Mouse (Mus musculus) forebrain, embryonic 10.5 days (tissue): ENCODE measurements around the gene Spag9. TPM values are rescaled to one million over a fixed set of nuclear protein-coding genes. Genes with fewer than 3 reads are reported as not detected.

Experiments used
- DNase-seq: peaks from one replicate; pipeline ENCODE4 v3.0.0-alpha.2; 2017; ENCODE audit warnings: low spot score; ENCODE audit errors: extremely low spot score
- H3K27ac ChIP-seq: fragments of 300-500 bp; sonication (generic); 2 replicates; pipeline ENCODE4 v1.5.1; 2016; ENCODE audit warnings: mild to moderate bottlenecking
- H3K27me3 ChIP-seq: fragments of 300-500 bp; sonication (generic); 2 replicates; pipeline ENCODE4 v1.6.1; 2016; ENCODE audit warnings: mild to moderate bottlenecking; ENCODE audit not compliant: poor library complexity, severe bottlenecking
- H3K36me3 ChIP-seq: fragments of 300-500 bp; sonication (generic); replicated peaks from 2 replicates; pipeline ENCODE4 v1.6.1; 2016; ENCODE audit warnings: mild to moderate bottlenecking, moderate library complexity
- H3K4me1 ChIP-seq: fragments of 300-500 bp; sonication (generic); 2 replicates; pipeline ENCODE4 v1.6.1; 2016
- H3K4me3 ChIP-seq: fragments of 300-500 bp; sonication (generic); 2 replicates; pipeline ENCODE4 v1.5.1; 2016; ENCODE audit warnings: mild to moderate bottlenecking, moderate library complexity
- H3K9me3 ChIP-seq: fragments of 300-500 bp; sonication (generic); 2 replicates; pipeline ENCODE4 v1.6.1; 2016; ENCODE audit warnings: mild to moderate bottlenecking, moderate library complexity
- WGBS: fragments of 180-500 bp; shearing (Covaris S2); methylation state at CpG from one replicate; pipeline ENCODE4 v1.1.7; 2016; 5-methylcytosine and 5-hydroxymethylcytosine counted together
- polyA plus RNA-seq: library from polyadenylated mRNA; unstranded; fragments of >200 nt; fragmentation: Nextera tagmentation; extraction: Ambion mirVana; gene quantifications from 2 replicates; pipeline ENCODE4 v1.2.1, GENCODE M21; 2016

Spag9 gene
- 51.3 and 51.5 TPM in 2 replicates for polyA plus RNA-seq

DNA sequence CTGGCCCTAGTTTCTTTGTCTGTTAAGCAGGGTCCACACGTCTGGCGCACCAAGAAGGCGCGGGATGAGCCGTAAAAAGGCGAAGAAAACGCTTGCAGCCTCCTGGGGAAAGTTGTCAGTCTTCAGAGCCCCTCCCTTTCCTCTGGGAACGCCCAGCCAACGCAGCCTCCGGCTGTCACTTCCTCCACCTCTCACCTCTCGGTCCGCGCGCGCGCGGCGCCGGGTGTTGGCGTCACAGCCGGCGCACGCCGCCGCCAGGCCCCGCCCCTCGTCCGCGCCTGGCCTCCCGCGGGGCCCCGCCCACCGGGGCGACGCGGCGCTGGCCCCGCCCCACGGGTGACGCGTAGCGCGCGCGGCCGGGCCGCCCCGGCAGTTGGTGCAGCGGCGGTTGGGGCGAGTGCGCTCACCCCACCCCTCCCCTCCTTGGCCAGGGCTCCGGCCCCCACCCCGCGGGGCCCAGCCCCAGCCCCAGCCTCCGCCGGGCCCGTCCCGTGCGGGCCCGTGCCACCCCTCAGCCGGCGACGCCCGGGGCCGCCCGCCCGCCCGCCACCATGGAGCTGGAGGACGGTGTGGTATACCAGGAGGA lies at the start of gene Spag9:
Gene Spag9 (plus strand): TSS at position 372 of the 586 bp plus-strand sequence.
- Histone ChIP-seq H3K27me3 (no peaks in the 10 kb centered on the region), H3K36me3 (no peaks in the 10 kb centered on the region), H3K9me3 (no peaks in the 10 kb centered on the region), H3K27ac (peak within 1 kb of the TSS; percentile 94), H3K4me1 (peaks cover 34% of the 10 kb centered on the region), H3K4me3 (peak within 1 kb of the TSS; percentile 97)
- under 1% methylated on average over 70 of the region's 70 CpGs for WGBS
- peak; percentile 92 for DNase-seq

DNA sequence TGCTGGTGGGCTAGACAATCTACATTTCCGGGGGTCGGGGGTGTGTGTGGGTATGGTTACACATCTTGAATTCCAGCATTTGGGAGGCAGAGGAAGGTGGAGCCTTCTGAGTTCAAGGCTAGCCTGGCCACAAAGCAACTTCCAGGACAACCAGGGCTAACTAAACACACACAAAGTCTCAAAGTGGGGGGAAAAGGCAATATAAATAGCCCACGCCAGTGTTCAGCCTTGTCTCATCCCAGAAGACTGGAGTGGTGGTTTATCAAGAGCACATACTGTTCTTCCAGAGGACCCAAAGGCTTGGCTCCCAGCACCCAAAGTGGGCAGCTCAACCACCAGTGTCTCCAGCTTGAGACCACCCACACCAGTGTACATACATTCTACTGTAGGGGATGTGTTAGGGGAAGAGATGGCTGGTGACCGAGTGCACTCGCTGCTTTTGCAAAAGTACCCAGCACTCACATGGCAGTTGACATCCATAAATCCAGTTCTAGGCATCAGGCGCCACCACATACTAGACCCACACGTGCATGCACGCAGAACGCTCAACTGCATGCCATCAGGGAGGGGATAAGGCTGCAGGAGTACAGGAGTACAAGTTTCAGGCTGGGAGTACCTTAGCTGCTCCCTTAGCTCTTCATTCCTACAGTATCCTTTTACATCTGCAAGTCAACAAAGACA lies 46.9 kb upstream of the Spag9 start:
- Histone ChIP-seq H3K9me3 (no peaks in the 10 kb centered on the region), H3K4me3 (no peak overlapping the region), H3K27ac (no peak overlapping the region), H3K36me3 (peaks cover 85% of the 10 kb centered on the region), H3K27me3 (no peaks in the 10 kb centered on the region), H3K4me1 (peaks cover 48% of the 10 kb centered on the region)
- WGBS, result 90% methylated on average over 9 of the region's 9 CpGs
- DNase-seq, result no peak

DNA sequence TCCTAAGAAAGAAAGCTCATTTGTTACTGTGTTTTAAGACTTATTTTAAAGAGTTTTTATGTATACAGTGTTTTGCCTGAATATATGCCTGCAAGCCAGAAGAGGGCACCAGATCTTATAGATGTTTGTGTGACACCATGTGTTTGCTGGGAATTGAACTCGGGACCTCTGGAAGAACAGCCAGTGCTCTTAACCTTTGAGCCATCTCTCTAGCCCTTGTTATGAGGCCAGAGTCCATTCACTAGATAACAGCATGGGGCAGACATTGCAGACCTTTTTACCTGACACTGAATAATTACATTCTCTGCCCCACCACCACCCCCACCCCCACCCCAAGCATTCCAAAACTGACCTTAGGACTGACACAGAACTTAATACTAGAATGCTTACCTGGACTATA lies 45.8 kb upstream of the Spag9 start:
- H3K36me3 ChIP-seq, result peaks cover 79% of the 10 kb centered on the region

DNA sequence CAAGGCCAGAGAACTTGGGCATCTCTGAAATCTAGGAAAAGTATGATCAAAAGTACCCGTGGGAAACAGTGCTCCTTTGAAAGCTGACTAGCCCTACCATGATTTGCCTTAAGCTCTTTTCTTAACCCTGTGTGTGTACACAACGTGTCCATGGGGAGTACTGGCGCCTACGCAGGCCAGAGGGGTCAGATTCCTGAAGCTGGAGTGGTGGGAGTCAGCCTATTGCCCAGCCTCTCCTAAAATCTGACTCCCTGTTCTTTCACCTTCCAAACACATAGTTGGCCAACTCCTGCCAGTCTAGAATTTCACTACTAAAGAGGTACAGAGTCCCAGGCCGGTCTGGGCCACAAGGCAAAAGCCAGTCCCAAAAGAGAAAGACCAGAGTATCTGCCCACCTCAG lies 43.5 kb upstream of the Spag9 start:
- peaks cover 57% of the 10 kb centered on the region for H3K4me1 ChIP-seq
- peak overlapping the region; percentile 20; the same call in 1 of the 2 replicates for H3K4me3 ChIP-seq
- DNase-seq, result no peak
- WGBS, result 74% methylated on average over 5 of the region's 5 CpGs
- H3K27me3 ChIP-seq, result no peaks in the 10 kb centered on the region
- peaks cover 73% of the 10 kb centered on the region for H3K36me3 ChIP-seq
- no peak overlapping the region for H3K27ac ChIP-seq
- no peaks in the 10 kb centered on the region for H3K9me3 ChIP-seq

More for the DNA sequence above, 45.8 kb upstream of the Spag9 start:
- Histone ChIP-seq H3K9me3 (no peaks in the 10 kb centered on the region), H3K4me1 (peaks cover 50% of the 10 kb centered on the region), H3K4me3 (no peak overlapping the region), H3K27ac (no peak overlapping the region), H3K27me3 (no peaks in the 10 kb centered on the region)
- no peak for DNase-seq
- 97% methylated on average over 1 of the region's 1 CpGs for WGBS

DNA sequence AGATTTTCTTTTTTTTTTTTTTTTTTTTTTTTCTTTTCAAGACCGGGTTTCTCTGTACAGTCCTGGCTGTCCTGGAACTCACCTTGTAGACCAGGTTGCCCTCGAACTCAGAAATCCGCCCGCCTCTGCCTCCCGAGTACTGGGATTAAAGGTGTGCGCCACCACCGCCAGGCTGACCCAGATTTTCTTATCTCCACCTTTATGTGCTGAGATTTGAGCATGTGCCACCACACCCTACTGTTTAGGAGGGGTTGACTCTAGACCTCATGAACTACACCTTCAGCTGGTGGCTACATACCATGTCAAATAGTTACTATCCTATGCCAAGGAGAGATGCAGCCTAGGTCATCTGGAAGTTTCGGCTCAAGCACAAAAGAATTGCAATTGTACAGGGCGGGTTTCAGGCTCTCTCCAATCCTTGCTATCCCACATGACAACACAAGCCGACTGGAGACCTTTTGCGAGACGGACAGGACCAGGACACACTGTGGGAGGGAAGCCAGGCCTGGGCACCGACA lies 41.1 kb upstream of the Spag9 start:
- no peaks in the 10 kb centered on the region for H3K27me3 ChIP-seq
- H3K9me3 ChIP-seq, result no peaks in the 10 kb centered on the region
- peak overlapping the region; percentile 77 for H3K4me3 ChIP-seq
- WGBS, result 48% methylated on average over 13 of the region's 13 CpGs
- H3K36me3 ChIP-seq, result peaks cover 75% of the 10 kb centered on the region
- H3K4me1 ChIP-seq, result peaks cover 51% of the 10 kb centered on the region
- no peak for DNase-seq
- peak overlapping the region; percentile 94 for H3K27ac ChIP-seq

DNA sequence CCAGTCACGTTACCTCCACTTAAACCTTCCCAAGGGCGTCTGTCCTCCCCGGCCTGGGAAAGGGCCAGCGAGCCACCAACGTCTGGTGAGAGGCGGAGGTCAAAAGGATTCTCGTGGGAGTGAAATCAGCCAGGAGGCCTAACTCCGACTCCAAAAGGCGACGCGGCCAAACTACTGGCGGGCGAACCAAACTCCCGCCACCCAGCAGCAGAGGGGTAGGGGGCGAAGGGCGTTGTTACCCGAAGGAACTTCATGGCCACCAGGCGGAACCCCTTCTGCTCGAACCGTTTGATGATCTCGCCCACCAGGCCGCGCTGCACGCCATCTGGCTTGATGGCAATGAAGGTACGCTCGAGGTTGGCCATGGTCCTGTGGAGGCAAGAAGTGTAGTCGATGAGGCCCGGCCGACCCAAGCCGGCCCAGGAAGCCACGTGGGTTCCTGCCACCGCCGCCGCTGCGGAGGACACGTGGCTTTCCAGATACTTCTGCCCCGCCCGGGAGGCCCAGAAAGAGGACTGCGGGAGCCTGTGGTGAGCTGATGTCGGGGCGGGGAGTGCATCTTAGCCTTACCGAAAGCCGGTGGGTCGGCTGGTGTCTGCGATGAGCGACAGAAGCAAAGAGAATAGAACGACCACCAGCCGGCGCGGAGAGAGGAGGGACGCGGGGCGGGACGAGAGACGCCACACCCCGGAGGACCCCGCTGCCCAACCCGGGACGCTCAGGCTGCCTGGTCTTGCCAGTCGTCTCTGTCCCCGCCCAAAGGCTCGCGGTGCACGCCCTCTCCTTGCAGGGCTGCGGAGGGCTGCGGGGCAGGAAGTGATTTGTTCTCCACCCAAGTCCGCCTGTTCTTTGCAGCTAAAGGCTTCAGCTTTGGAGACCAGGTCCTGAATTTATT lies 40.4 kb upstream of the Spag9 start:
- H3K27ac ChIP-seq, result peak overlapping the region; percentile 94
- H3K9me3 ChIP-seq, result no peaks in the 10 kb centered on the region
- H3K4me1 ChIP-seq, result peaks cover 51% of the 10 kb centered on the region
- DNase-seq, result peak; percentile 93
- WGBS, result under 1% methylated on average over 67 of the region's 67 CpGs
- H3K36me3 ChIP-seq, result peaks cover 75% of the 10 kb centered on the region
- peak overlapping the region; percentile 77 for H3K4me3 ChIP-seq
- H3K27me3 ChIP-seq, result no peaks in the 10 kb centered on the region

DNA sequence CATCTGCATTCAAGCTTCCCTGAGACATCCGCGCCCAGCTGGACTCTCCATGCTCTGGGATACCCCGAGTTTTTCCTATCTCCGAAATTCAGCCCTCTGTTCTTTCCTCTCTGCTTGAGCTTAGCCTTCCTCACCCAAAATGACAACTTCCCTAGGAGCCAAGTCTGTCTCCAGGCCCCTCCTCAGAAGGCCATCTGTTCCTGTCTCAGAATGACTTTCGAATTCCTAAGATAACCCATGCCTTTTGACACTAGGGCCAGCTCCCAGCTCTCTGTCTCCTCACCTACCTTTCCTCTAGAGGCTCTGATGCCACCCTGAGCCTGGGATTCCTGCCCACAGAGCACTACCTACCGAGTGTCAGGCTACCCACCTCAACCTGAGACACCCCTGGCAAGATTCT lies 39.7 kb upstream of the Spag9 start, which contains the start of gene Nme2:
Gene Nme2 (minus strand): TSS at position 101 of the 400 bp plus-strand sequence.
- no peaks in the 10 kb centered on the region for H3K9me3 ChIP-seq
- DNase-seq, result no peak
- H3K27ac ChIP-seq, result peak within 1 kb of the TSS; percentile 94
- H3K27me3 ChIP-seq, result no peaks in the 10 kb centered on the region
- 7% methylated on average over 6 of the region's 6 CpGs for WGBS
- peak within 1 kb of the TSS; percentile 77 for H3K4me3 ChIP-seq
- H3K36me3 ChIP-seq, result peaks cover 75% of the 10 kb centered on the region
- H3K4me1 ChIP-seq, result peaks cover 51% of the 10 kb centered on the region

DNA sequence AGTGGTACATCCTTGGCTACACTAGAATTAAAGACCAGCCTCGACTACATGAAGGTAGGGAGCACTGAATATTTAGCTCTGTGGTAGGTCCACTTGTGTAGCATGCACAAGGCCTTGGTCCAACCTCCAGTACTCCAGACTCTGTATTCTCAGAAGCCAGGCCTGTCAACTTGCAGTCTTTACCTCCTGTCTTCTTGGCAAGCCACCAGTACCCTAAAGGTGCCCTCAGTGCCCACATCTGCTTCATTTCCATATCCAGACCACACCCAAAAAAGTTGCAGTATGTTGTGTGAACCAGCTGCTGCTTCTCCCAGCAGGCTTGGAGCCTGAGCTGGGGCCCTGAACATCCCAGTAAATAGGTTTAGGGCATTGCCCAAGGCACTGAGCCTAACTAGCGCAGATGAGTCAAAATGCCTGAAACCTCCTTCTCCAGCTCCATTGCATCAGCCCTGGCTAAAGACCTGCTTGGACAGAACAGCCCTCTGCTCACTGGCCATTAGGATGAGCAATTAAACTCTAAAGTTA lies 38.8 kb upstream of the Spag9 start:
- Histone ChIP-seq H3K4me1 (peaks cover 46% of the 10 kb centered on the region), H3K4me3 (no peak overlapping the region), H3K36me3 (peaks cover 75% of the 10 kb centered on the region), H3K9me3 (no peaks in the 10 kb centered on the region), H3K27ac (no peak overlapping the region), H3K27me3 (no peaks in the 10 kb centered on the region)
- no peak for DNase-seq
- WGBS, result 89% methylated on average over 2 of the region's 2 CpGs

DNA sequence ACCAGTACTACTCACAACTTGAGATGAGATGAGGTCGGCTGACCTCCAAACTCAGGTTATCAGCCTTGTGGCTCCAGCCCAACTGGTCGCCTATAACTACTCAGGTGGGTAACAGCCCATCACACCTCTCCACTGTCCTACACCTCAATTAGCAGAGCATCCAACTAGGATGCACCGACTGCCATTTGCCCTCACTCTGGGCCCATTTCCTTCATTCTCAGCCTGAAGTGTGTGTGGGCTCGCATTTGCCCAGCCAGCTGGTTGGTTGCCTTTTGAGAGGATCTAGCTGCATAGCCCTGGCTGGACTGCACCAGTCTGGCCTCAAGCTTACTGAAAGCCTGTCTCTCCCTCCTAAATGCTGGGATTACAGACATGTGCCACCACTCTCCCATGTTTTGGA lies 38.1 kb upstream of the Spag9 start:
- Histone ChIP-seq H3K4me3 (no peak overlapping the region), H3K9me3 (no peaks in the 10 kb centered on the region), H3K27ac (no peak overlapping the region), H3K36me3 (peaks cover 75% of the 10 kb centered on the region), H3K4me1 (peaks cover 40% of the 10 kb centered on the region), H3K27me3 (no peaks in the 10 kb centered on the region)
- WGBS, result 87% methylated on average over 4 of the region's 4 CpGs
- DNase-seq, result no peak

DNA sequence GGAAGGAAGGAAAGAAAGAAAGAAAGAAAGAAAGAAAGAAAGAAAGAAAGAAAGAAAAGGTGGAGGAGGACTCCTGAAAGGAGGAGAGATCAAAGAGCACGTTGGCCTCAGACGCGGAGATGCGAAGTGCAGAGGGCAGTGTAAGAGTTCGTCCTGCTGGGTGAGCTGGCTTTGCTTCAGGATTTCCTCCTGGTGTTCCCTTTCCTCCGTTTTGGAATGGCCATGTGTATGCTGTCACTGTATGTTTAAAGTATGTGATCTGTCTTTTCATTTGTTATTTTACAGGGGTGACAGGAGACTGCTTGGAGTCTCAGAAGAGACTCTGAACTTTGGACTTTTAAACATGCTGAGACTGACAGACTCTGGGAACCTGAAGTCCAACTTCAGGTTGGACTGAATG lies 34.4 kb upstream of the Spag9 start:
- WGBS, result 93% methylated on average over 6 of the region's 6 CpGs
- peaks cover 6% of the 10 kb centered on the region for H3K4me1 ChIP-seq
- peaks cover 95% of the 10 kb centered on the region for H3K36me3 ChIP-seq
- H3K27ac ChIP-seq, result no peak overlapping the region
- DNase-seq, result no peak
- no peak overlapping the region for H3K4me3 ChIP-seq
- H3K9me3 ChIP-seq, result no peaks in the 10 kb centered on the region
- no peaks in the 10 kb centered on the region for H3K27me3 ChIP-seq

DNA sequence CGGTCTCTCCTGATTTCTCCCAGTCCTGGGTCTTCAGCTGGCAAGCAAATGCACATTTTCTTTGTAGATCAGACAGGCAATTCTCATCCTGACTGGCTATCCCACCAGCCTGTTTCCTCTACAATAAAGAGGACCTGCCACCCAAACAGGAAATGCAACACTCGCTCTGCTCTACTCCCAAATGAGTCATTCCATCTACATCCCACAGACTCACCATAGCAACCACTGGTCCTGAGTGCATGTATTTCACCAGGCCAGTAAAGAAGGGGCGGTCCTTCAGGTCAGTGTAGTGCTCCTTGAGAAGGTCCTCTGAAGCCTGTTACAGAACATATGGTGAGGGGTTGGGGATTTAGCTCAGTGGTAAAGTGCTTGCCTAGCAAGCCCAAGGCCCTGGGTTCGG lies 32.9 kb upstream of the Spag9 start:
- Histone ChIP-seq H3K27me3 (no peaks in the 10 kb centered on the region), H3K27ac (no peak overlapping the region), H3K4me3 (no peak overlapping the region), H3K9me3 (no peaks in the 10 kb centered on the region), H3K36me3 (peaks cover 83% of the 10 kb centered on the region), H3K4me1 (peaks cover 12% of the 10 kb centered on the region)
- WGBS, result 90% methylated on average over 4 of the region's 4 CpGs
- no peak for DNase-seq

DNA sequence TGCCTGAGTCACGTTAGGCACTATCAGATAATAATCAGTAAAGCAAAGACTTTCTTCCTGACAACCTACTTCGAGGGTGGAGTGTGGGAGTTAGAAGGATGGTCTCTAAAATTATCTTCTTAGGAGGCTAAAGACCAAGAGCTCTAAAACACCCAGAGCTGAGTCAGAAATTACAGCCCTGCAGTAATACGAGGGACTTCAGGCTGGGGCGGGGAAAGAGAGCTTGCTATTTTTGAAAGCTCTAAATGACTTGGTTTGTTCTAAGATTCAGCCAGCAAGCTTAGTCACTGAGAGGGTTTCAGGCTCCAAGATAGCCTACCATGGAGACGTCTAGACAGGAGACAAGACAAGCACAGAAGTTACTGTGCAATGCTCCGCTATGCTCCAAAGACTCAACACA lies 30.5 kb upstream of the Spag9 start:
- 93% methylated on average over 6 of the region's 6 CpGs for WGBS

More for the DNA sequence above, 30.5 kb upstream of the Spag9 start:
- H3K27me3 ChIP-seq, result no peaks in the 10 kb centered on the region
- no peak overlapping the region for H3K27ac ChIP-seq
- H3K4me3 ChIP-seq, result no peak overlapping the region
- H3K36me3 ChIP-seq, result peaks cover 59% of the 10 kb centered on the region
- H3K9me3 ChIP-seq, result no peaks in the 10 kb centered on the region
- H3K4me1 ChIP-seq, result peaks cover 21% of the 10 kb centered on the region
- no peak for DNase-seq
